Mouse (Mus musculus): ENCODE data around the gene Rpa1.
"Not testable (repeated sequence)": the region's sequence is repeated elsewhere in the genome, so short reads cannot be mapped to it uniquely, and the experiment has no call there.

The Rpa1 gene

DNA sequence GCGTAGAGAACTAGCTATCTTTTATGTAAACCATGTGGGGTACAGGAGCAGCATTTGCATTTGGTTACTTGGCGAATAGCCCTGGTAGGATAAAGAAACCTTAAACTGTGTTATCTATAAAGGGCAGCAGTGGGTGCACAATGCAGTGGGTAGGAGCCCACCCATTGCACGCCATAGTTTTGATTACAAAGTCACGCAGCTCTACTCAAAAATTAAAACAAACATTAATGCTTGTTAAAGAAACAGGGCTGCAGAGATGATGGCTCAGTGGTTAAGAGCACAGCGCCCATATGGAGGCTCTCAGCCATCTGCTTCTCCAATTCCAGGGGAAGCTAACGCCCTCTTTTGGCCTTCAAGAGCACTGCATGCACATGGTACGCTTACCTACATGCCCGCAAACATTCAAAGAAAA lies 24.8 kb downstream of the Rpa1 start:
- DNase-seq (ENCODE audit: low read depth, low spot score), result no peak

DNA sequence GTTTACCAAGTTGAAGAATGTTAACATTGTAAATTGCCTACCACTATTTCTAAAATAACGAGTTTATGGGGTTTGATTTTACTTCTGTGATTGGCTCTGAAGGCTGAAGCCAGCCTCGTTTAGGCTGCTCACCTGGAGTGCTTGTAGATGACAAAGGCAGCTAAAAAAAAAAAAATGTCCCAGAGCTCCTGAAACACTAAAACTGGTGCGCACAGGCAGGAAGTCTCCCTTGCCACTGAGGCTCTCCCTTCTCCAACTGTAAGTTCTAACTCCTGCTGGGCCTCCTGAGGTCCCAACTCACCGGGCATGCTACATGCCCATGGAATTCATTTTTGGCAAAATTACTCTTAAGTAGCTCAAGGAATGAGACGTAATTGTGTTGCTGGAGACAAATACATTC lies 28.9 kb downstream of the Rpa1 start:
- DNase-seq (ENCODE audit: low read depth, low spot score), result no peak

DNA sequence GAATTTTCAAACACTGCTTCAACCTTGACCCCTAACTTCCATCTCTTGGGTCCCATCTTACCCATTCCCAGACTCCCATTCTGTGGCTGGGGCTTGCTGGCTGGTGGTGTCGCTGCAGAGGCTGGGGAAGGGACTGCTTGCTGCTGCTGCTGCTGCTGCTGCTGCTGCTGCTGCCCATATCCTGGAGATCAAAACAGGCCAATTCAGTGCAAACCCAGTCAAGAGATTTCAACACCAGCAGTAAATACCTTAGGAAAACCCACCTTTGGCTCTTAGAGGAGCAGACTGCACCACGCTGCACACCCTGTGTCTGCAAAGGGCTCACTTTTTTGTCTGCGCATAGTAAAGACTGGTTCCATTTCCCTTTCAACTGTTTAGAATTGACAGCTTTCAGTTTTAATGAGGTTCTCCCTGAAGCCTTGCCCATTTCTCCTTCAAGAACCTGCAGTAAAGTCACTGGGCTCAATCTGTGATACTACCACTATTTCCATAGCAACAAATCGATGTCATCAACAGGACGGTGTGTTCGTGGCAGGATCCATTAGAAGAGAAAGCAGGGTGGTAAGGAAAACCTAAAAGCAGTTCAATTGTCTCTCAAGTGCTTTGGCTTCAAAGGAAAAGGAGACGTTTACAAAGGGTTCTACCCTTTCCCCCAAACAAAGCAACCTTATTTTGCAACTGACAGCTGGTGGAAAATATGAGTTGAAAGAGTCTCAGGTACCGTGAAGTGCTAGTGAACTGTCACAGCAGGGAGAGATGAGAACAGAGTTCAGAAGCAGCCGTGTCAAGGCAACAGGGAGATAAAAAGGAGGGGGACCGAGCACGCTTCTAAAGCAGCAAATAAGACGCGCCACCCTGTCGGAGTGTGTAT lies 29.5 kb downstream of the Rpa1 start:
- DNase-seq (ENCODE audit: low read depth, low spot score), result no peak

DNA sequence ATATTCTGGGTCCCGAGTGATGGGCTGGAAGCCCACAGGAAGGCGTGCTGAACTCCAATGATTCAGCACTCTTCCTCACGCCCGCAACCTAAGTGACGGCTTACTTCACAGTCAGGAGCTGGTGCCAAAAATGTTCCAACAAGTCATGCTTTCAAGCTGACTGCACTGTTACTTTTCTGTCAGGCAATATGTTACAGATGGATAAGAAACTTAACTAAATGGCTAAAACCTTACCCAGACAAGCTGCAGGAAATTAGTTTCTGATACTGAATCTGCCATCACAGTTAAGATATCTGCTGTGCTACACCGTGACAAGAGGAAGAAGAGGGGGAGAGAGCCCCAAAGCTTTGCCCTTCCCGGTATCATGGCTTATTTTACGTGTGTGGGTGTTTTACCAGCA lies 34.3 kb downstream of the Rpa1 start:
- DNase-seq (ENCODE audit: low read depth, low spot score), result no peak

DNA sequence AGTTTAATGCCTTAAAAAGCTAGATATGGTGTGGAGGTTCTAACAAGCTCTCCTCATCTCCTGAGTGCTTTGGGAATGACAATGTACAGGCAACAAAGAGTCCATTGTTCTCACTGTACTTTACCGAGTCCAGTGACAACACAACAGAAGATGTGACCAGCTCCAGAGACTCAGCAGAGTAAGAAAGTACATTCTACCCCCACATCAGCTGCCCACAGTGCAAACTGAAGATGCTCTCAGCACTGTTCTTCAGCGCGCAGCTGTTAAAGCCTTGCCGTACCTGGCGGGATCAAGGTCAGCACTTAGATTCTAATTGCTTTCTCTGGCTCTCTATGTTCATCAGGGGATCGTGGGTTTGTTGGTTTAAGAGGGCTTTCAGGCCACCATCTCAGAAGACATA lies 36.4 kb downstream of the Rpa1 start:
- DNase-seq (ENCODE audit: low read depth, low spot score), result no peak

DNA sequence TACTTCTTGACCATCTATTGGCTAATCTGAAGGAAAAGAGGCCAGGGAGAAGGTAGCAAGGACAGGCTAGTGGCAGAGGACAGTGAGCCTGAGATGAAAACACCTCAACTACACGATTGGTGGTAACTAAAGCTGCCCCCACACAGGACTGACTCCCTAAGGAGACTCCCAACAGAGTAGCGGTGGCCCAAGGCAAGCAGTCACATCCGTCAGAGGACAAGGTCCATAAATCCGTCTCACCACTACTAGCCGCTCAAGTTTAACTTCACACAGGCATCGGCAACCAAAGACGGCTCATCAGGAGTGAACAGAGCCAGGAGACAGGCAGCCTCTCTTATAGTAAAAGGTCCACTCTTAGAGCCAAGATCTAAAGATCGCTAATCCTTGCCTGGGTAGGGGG lies 37.3 kb downstream of the Rpa1 start:
- no peak for DNase-seq (ENCODE audit: low read depth, low spot score)

DNA sequence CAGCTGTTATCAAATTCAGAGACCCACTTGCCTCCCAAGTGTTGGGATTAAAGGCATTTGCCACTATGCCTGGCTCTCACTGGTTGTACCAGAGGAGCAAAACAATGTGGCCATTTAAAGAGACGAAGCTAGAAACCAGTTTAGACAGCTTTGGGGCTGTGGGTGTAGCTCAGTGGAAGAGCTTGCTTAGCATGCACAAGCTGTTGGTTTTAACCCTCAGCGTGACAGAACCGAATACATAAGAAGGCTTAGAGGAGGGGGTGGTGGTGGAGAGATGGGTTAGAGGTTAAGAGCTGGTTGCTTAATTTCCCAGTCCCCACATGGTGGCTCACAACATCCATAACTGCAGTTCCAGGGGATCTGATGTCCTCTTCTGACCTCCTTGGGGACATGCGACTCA lies 39.5 kb downstream of the Rpa1 start:
- DNase-seq (ENCODE audit: low read depth, low spot score), result no peak

DNA sequence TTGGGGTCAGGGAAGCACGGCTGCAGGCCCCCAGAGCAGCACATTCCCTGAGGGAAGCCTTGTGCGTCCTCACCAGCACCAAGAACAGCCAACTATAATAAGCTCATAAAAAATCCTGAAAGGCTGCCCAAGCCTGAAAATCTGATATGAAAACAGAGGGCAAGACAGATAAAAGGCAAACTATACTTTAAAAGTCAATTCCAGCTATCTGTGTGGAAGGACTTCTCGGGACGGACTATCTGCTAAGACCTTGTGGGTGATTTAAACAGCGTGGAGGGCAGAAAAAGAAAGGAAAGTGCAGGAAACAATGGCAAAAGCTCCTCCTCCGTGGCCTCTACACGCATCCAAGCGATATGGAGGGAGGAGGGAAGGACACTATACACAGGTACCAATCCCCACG lies 43.3 kb downstream of the Rpa1 start:
- no peak for DNase-seq (ENCODE audit: low read depth, low spot score)

DNA sequence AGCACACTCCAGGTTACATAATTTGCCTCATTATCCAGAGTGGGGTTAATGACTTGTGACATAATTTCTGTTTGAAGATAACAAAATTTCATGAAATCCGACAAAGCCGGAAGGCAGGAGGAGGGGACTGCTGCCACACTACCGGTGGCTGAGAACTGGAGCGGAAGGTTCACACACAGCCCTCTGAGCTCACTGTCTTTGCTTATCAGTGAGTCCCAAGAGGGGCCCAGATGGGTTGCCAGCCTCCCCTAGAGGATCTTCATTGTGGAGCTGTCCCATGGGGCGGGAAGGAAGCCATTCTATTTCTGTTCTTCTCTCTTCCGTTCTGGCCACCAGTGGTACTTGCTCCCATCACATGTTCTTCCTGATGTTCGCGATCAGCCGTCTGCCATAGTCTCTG lies 47.2 kb downstream of the Rpa1 start:
- no peak for DNase-seq (ENCODE audit: low read depth, low spot score)

DNA sequence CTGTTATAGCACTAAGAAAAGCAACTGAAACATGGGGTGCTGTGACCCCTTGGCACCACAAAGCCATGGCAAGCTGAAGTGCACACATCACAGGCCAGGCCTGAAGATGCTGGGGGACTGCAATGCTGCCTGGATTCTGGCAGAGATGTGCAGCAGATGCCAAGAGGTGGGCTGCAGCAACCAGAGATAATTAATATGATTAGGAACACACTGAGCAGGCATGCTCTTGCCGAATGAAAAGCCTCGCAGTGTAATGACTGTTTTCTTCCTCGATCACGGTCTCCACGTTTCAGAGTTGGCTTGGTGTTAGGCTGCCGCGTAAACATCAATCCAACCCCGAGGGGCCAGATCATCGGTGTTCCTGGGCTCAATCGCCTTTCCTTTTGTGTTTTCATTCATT lies 48.3 kb downstream of the Rpa1 start:
- no peak for DNase-seq (ENCODE audit: low read depth, low spot score)

DNA sequence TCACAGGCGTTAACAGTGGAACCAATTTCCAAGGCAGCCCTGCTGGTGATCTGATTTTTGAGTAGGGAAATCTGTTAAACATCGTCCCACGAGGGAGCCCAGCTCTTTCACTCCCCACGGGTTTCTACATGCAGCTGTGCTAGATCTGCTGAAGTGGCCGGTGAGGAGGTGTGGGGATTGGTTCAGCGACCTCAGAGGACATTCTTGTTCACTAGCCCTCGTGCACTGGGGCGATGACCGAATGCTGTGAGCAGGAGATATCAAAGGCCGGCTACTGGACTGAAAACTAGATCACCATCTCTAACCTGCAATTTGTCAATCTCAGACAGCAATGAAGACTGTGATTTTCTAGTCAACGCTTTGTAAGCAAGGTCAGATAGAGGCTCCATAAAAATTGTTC lies 49.6 kb downstream of the Rpa1 start:
- DNase-seq (ENCODE audit: low read depth, low spot score), result no peak

DNA sequence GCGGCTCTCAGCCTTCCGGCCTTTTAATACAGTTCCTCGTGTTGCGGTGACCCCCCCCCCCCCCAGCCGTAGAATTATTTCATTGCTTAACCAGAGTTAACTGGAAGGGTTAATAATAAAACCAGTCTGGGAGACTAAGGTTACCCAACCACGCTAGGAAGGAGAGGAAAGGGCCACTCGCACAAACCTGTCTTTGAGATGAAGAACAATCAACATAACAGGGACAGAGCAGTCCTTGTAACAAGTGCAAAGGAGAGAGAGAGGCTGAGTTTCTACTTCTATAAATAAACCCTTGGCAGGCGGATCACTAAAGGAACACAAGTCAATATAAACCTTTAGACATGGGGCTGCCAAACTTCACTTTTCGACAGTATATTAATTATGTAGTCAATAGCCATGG lies 50.5 kb downstream of the Rpa1 start:
- DNase-seq (ENCODE audit: low read depth, low spot score), result no peak

DNA sequence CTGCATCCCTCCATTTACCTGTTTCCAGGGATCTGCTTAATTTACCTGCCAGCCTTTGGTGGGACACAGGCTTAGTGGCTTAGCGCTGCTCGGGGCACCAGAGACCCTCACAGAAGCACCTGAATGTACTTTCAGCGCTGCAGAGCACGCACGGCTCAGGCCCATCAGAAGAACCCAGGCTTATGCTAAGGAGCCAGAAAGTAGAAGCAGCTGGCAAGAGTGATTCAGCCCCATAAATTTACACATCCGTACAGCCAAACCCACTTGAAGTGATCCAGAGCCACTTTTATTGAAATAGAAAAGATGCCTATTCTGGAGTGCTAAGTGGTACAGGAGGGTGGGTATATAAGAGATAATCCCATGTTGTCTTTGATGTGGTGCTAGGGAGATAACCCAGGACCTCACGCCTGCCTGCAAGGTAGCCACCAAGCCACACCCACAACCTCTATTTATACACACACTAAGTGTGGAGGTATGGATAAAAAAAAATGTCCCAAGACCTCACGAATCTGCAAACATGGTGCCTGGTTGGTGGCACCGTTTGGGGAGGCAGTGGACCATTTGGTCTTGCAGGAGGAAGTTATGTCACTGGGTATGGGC lies 51.6 kb downstream of the Rpa1 start:
- DNase-seq (ENCODE audit: low read depth, low spot score), result no peak

DNA sequence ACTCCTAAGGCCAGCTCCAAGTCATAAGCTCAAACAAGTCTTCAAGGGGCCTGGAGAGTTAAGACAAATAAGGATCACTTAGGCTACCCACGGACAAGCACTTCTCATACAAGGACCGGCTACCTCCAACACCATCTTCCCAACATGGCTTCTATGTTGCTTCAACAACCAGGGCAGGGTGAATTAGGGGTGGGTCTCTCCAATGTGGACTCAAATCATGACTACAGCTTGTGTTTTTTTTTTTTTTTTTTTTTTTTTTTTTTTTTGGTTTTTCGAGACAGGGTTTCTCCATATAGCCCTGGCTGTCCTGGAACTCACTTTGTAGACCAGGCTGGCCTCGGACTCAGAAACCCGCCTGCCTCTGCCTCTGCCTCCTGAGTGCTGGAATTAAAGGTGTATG lies 52.6 kb downstream of the Rpa1 start:
- not testable (repeated sequence) for DNase-seq (ENCODE audit: low read depth, low spot score)

DNA sequence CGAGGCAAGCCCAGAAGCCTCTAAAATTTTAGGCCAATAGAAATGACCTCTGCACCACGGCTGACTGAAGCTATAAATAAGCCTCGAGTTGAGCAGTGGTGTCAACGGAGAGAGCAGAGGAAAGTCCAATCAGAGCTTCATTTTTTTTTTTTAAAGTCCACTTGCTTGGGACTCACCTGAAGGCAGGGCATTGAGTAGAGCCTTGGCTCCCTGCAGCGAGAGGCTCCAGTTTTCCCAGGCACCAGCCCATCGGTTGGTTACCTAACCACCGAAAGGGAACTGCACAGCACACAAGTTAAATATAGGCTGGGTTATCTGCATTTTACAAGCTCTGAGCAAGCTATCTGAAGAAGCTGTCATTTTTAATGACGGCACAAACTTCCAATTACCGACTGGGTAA lies 53.3 kb downstream of the Rpa1 start:
- no peak for DNase-seq (ENCODE audit: low read depth, low spot score)

DNA sequence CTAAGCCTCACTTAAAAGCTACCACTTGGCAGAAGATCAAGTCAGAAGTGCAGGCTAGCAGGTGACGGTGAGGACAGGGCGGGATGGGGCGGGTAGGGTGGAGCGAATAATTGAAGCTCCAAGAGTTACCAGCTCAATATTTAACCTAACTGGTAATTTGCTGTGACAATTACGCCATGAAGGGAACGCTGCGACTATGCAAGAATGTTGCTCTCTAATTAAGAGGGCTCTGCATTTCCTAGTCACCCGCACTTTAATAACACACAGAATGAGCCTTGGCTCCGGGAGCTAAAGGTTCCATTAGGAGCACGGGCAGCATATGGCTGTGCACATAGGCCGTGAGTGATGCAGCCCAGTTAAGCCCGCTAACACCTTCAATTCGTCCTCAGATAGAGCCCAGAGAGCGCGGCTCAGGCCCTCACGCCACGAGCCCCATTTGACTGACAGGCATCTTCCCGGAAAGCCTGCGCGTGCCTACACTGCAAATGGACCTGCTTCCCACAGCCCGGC lies 54.2 kb downstream of the Rpa1 start:
- DNase-seq (ENCODE audit: low read depth, low spot score), result no peak

DNA sequence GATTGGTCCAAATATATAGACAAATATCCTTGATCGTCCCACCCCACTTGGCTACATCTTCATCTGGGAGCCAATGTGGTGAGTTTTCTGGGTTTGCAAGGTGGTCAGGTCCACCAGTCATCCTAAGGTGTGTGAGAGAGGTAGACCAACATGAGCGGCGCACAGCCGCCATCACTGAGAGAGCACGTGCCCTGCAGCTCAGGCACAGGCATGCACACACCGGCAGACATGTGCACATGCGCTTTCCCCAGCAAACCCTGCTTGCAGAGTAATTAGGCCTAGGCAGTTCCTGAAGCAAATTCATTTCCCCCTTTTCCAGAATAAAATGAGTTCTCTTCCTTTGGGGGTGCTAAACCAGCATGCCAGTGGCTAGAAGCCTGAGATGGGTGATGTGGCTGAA lies 55.8 kb downstream of the Rpa1 start:
- DNase-seq (ENCODE audit: low read depth, low spot score), result no peak

DNA sequence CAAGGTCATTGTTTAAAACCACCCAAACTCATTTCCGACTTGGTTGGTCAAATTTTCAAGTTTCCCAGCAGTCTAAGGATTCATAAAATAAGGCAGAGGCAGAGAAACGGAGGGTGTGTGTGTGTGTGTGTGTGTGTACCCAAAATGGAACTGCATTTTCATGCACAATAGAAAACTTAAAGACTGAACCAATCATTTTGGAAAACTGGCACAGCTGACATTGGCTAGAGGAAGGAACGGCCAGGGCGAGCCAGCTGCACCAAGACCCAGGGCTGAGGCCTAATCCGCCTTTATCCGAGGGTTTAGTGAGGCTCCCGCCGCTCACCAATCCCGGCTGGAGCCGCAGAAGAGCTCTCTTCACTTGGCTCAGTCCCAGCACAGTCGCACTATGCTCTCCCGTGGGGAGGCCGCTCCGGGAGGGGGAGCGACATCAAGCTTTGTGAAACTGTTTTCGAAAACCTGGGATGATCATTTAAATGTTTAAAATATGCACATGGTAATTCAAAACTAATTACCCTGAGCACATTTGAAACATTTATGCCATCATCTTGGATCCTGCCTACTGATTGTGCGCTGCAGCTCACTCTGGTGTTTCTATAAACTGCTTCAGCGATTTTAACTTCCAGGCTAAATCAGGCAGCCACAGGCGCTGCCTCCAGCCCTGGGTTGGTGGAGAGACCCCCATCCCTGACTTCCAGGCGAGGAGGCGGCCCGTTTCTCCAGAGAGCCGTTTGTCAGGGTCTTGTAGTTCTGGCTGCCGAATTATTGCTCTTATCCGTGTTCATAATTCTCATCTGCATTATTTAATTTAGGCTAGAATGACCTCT lies 56.5 kb downstream of the Rpa1 start:
- peak; percentile 80 for DNase-seq (ENCODE audit: low read depth, low spot score)

DNA sequence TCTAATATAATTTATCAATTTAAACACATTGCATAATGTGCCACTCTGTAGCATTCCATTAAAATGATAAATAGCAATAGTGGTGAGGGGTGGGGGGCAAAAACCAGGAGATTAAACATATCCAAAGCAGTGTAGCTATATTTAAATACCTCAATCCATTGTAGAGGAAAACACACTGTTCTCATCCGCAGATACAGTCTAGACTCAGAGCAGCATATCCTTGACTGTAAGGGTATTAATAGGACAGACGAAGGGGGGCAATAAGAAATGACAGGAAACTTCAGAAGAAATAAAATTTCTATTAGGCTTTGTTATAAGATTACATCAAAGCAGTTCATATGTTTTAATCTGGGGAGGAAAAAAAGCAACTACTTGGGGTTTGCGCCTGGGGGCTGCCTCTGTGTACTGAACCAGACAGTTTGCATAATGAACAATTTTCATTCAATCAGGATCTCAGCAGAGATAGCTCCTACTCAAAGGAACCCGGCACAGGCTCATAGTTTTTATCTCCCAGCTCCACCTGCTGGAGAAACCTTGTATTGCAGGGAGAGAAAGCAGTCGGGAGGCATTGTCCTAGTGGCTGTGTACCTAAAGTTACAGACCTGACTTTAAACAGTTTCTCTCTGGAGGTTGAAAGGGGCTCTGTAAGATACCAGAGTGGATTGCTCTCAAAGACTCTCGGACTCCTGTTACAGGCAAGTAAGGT lies 57.4 kb downstream of the Rpa1 start:
- DNase-seq (ENCODE audit: low read depth, low spot score), result peak; percentile 82

DNA sequence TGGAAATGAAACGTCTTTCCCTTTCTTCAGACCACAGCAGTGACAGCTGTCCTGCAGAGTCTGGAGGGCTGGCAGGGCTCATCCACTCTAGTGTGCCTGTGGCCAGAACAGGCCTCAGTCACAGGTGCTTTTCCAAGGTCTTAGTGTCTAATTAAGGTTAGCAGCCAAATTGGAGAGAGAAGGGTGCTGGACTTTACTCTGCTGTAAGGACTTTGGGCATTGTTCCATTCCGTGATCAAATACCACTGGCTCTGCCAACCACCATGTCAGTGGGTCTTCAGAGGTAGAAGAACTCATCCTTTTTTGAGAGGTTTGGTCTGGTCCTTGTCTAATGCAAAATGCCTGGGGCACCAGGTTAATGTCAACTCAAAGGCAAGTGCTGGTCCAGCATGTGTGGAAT lies 59.0 kb downstream of the Rpa1 start:
- no peak for DNase-seq (ENCODE audit: low read depth, low spot score)

DNA sequence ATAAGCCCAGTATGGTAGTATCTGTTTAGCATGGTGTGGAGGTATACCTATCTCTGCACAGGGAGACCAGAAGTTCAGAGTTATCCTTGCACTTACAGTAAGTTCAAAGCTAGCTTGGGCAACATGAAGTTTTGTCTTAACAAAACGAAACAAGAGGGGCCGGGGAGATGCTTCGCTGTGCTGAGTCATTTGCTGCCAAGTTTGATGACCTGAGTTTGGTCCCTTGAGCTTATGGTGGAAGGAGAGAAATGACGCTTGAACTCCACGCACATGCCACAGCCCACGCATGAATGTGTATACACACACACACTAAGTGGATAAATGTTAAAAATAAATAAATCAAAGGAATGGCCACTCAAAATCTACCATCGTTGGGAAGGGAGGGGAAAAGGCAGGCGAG lies 59.6 kb downstream of the Rpa1 start:
- DNase-seq (ENCODE audit: low read depth, low spot score), result no peak

DNA sequence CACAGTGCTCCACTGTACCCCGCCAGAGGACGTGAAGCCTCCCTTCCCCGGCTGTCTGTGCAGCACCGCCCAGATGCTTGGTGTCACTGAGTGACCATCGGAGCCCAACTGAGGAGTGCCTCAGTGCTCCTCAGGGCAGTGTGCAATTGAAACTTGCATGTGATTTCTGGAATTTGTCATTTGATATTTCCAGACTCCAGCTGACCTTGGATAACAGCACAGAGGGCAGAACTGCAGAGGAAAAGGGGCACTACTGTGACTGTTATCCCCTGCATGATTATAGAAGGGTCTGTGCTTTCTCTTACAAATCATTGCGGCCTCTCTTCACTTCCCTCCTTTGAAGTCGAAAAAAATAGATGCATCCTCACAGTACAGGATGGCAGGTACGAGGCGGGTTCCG lies 60.2 kb downstream of the Rpa1 start:
- no peak for DNase-seq (ENCODE audit: low read depth, low spot score)

Measured in retina, postnatal 7 days (tissue).